Mouse (Mus musculus) heart, adult 11 months (tissue): Measurements from ENCODE around the gene Trak1.

Experiments used
- DNase-seq: peaks from one replicate; pipeline ENCODE4 v3.0.0; 2022

The Trak1 gene

GRCm38 (mm10) chr9:121374076-121374863 is 77.0 kb downstream of the Trak1 start:
- DNase-seq: peak; percentile 96

DNA sequence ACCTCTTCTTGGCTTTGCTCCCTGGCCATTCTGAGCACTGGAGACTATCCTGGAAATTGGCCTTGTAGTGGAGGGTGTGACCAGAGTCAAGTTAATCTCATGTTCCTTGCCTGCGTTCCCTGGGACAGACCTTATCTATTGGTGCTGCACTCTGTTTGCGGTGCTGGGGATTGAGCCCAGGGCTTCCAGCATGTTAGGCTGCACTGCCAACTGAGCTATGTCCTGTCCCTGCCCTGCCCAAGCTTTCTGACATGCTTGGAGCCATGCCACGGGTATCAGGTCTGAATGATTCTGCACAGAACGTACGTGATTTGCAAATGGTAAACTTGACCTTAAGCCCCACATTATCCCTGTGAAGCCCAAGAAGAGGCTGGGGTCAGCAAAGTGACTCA is 77.6 kb downstream of the Trak1 start:
- DNase-seq: peak; percentile 93

DNA sequence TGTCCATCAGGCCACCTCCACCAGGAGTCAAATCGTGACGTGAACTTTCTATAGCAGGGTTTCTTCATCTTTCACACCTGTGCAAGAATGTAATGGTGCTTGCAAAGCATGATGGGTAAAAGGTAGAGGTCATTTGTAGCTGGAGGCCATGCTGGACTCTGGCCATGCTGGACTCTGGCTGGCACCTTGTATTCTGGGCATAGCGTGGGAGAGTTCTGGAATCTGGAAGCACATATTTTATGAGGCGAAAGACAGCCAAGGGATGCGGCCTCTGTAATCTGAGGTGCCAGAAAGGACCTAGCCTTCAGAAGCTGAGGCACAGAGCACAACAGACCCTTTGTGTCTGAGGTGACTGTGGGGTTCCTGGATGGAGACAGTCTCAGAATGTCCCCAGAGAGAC is 78.8 kb downstream of the Trak1 start:
- DNase-seq: no peak

DNA sequence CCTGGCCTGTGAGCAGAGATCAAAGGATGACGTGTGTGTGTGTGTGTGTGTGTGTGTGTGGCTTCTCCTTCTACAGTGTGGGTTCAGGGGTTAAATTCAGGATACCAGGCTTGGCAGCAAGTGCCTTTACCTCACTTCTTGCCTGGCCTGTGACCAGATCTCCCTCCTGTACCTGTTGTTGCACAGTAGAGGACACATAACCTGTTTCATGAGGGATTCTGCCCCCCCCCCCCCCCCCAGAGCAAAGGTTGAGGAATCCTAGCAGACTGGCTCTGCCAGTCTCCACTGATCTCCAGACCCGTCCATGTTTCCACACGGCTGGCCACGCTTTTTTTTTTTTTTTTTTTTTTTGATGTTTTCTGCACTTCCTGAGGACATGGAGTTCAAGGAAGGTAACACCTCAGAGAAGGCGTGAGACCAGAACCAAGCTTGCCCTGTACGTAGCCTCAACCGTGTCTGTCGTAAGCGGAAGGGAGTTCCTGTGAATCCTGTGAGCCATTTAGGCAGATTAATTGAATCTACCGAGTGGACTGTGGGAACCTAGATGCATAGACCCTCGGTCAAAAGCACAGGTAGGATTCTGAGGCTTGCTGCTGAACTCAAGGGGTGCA is 83.1 kb downstream of the Trak1 start:
- DNase-seq: no peak

GRCm38 (mm10) chr9:121381678-121382297 is 84.5 kb downstream of the Trak1 start:
- DNase-seq: no peak

GRCm38 (mm10) chr9:121382568-121382967 is 85.3 kb downstream of the Trak1 start:
- DNase-seq: peak; percentile 92

DNA sequence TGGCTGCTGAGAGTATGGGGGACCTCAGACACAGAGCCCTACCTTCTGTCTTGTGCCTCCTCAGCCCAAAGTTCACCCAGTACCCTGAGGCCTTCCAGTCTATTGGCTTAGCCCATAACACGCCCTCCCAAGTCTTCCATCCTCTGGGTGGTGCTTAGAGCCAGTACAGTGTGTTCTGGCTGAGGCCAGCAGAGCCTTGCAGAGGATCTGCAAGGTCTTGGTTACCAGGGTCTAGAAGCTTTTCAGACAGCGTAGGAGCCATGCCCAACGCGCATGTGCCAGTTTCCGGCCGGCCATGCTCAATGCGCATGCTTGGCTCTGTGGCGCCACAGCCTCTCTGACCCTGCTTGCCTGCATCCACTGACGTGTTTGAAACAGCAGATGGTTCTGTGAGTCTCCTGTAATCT is 85.9 kb downstream of the Trak1 start:
- peak; percentile 97 for DNase-seq

GRCm38 (mm10) chr9:121384620-121385019 is 87.3 kb downstream of the Trak1 start:
- DNase-seq: peak; percentile 89

- peak; percentile 96 for DNase-seq
Observed at GRCm38 (mm10) chr9:121385091-121385748, 87.9 kb downstream of the Trak1 start.

- DNase-seq: peak; percentile 90
Observed at GRCm38 (mm10) chr9:121385749-121386350, 88.5 kb downstream of the Trak1 start.

- peak; percentile 95 for DNase-seq
Observed at GRCm38 (mm10) chr9:121387539-121388272, 90.4 kb downstream of the Trak1 start.

GRCm38 (mm10) chr9:121388273-121388931 is 91.1 kb downstream of the Trak1 start:
- DNase-seq: no peak

DNA sequence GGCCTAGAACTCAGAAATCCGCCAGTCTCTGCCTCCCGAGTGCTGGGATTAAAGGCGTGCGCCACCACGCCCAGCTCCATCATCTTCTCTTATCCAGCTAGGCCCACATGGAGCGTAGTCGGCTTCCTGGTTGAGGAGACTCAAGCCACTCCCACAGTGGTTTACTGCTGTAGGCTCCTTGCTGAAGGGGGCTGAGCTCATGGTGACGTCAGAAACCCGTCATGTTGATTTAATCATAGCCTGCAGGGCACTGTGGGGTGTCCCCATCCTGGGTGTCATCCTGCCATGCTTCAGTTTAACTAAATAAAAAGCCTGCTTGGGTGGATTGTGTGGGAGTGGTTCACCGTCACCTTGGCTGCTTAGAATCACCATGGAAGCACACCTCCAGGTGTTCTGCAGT is 92.0 kb downstream of the Trak1 start:
- DNase-seq: no peak

DNA sequence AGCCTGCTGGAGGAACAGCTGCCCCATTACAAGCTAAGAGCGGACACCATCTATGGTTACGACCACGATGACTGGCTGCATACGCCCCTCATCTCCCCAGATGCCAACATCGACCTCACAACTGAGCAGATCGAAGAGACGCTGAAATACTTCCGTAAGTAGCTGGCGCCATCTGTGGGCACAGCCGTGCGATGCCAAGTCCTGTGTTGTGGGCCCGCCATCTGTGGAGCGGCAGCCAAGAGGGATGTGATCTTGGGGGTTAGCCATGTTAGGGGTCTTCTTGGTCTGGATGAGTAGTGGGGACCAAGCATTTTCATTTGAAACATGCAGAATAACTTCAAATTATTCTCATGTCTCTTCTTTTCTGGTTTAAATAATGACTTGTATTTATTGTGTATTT is 94.6 kb downstream of the Trak1 start:
- DNase-seq: peak; percentile 89

DNA sequence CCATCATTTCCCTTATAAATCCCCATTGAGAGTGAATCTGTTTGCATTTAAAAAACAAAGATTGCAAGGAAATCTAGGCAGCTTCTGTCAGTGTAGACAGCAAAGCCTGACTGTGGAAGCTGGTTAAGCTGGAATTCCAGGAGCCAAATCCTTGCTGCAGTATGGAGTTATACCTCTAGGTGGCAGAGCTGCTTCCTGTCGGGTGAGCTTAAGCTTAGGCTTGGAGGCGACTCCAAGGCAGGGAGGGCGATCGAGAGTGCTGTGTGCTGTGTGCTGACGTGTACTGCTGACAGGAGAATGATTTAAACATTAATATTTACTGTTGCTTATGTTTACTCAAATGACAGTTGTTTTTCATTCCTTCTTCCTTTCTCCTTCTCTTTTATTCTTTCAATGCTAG is 95.1 kb downstream of the Trak1 start:
- peak; percentile 95 for DNase-seq

- no peak for DNase-seq
Observed at GRCm38 (mm10) chr9:121393104-121393503, 95.8 kb downstream of the Trak1 start.

- DNase-seq: no peak
Observed at GRCm38 (mm10) chr9:121394882-121395281, 97.6 kb downstream of the Trak1 start.

DNA sequence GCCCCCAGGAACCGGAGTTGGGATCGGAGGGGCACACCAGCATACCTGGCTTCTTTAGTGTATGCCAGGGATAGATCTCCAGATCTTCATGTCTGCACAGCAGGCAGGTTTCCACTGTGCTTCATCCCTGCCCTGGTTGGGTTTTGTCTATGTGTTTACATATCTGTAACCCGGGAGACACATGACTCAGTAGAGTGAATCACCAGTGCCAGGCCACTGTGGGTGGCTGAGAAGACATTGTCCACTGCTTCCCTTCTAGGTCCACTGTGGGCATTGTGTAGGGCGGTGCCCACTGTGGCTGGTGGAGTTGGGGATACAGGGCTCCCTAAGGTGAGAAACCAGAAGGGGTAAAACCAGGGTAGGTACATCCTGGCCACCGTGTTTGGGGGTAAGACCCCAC is 98.5 kb downstream of the Trak1 start:
- peak; percentile 91 for DNase-seq

DNA sequence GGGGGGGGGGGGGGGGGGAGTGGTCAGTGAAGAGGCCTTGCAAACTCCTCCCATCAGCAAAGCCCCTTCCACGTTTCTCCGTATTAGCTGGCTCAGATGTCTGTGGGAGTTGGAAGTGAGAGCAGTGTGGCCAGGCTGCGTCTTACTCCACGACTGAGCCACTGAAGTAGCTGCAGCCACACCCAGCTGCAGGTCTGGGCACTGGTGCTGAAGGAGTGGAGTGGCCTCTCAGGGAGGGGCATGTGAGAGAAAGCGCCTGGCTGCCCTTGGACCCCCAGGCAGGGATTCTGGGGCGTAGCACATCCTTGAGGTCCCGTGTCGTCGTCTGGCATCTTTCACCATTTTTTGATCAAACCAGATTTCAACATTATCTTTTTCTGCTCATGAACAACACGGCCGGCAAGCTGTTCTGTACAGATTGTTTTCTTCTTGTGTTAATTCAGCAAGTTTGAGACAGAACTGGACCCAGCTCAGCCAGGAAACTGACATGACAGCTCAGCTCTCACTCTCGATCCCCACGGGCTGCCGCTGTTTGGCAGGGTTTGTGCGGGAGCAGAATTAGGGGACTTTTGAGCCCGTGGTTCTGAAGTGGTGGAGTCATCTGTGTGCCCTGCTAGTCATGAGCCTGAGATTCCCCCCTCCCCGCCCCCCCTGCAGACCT is 100.9 kb downstream of the Trak1 start:
- peak; percentile 97 for DNase-seq

DNA sequence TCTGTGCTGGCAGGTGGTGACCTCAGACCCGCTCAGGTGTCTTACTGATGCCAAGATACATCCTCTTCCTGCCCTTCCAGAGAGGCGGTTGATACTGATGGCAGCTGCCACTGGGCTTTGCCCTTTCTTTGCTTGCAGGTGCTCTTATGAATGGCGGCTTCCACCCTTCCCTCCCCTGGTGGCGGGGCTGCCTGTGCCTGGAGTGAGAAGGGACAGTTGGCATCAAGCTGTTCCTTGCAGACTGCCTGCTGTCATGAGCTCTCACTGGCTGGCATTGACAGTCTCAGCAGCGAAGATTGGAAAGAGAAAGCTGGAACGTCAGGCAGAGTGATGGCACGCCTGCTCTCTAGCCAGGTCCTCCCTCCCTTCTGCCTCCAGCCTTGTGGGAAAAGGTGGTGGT is 101.5 kb downstream of the Trak1 start:
- peak; percentile 95 for DNase-seq

- no peak for DNase-seq
Observed at GRCm38 (mm10) chr9:121400608-121401007, 103.3 kb downstream of the Trak1 start.
